Mouse (Mus musculus): ENCODE measurements around the gene Rbm12. TPM values are rescaled to one million over a fixed set of nuclear protein-coding genes. Genes with fewer than 3 reads are reported as not detected.
A peak's percentile ranks its signal among the peaks of the same experiment; 100 is the strongest.
"Not testable (repeated sequence)": the region's sequence is repeated elsewhere in the genome, so short reads cannot be mapped to it uniquely, and the experiment has no call there.

Gene Rbm12
- polyA plus RNA-seq, 1 experiment = 9.2 TPM

DNA sequence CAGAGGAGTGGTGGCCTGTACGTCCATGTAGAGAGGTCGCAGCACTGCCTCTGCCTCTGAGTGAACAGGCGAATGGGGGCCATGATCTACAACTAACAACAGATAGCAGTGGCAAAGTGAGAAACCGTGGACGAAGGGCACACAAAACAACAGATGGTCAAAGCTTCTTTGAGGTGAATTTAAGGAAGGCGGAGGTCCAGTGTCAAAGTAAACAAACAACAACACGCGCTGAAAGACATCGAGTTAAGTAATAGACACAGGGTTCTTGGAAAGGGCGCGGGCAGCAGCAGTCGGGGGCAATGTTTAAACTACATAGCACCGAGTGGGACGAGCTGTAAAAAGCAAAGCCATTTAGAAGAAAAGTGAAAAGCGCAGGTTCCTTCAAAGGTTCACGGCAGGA, 31.6 kb upstream of the Rbm12 start:
- WGBS = 1% methylated on average over 16 of the region's 16 CpGs
- Histone ChIP-seq H3K27ac (ENCODE audit: insufficient read depth, low read length) (no peak overlapping the region), H3K4me3 (replicated peaks; ENCODE audit: insufficient read depth, low read depth, low read length) (peak overlapping the region; percentile 85), H3K4me1 (ENCODE audit: control insufficient read depth, insufficient read depth, low read length) (no peaks in the 10 kb centered on the region), H3K27me3 (ENCODE audit: control insufficient read depth, insufficient read depth, low read length) (no peaks in the 10 kb centered on the region)
- no peak for DNase-seq
- TF ChIP-seq POLR2A (IDR thresholded peaks at IDR 0.05; ENCODE audit: borderline replicate concordance, insufficient read depth, low read length) = no peak
- TF ChIP-seq CTCF (IDR thresholded peaks at IDR 0.05; ENCODE audit: borderline replicate concordance, insufficient read depth, low read depth, low read length) = no peak

DNA sequence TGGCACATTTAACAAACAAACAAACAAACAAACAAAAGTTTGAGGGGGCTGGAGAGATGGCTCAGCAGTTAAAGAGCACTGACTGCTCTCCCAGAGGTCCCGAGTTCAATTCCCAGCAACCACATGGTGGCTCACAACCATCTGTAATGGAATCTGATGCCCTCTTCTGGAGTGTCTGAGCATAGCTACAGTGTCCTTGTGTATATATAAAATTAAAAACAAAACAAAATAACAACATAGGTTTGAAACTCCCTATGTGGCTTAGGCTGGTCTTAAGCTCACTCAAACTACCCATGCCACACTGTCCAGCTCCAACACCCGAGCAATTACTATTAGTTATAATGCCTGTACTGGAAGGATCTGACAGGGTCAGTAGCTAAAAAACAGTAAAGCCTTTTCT, 31.0 kb upstream of the Rbm12 start:
- H3K27ac ChIP-seq (ENCODE audit: insufficient read depth, low read length) = no peak overlapping the region
- 74% methylated on average over 2 of the region's 2 CpGs for WGBS
- TF ChIP-seq CTCF (IDR thresholded peaks at IDR 0.05; ENCODE audit: borderline replicate concordance, insufficient read depth, low read depth, low read length) (no peak), POLR2A (IDR thresholded peaks at IDR 0.05; ENCODE audit: borderline replicate concordance, insufficient read depth, low read length) (no peak)
- no peaks in the 10 kb centered on the region for H3K27me3 ChIP-seq (ENCODE audit: control insufficient read depth, insufficient read depth, low read length)
- no peaks in the 10 kb centered on the region for H3K4me1 ChIP-seq (ENCODE audit: control insufficient read depth, insufficient read depth, low read length)
- no peak for DNase-seq
- H3K4me3 ChIP-seq (replicated peaks; ENCODE audit: insufficient read depth, low read depth, low read length) = peak overlapping the region; percentile 85

DNA sequence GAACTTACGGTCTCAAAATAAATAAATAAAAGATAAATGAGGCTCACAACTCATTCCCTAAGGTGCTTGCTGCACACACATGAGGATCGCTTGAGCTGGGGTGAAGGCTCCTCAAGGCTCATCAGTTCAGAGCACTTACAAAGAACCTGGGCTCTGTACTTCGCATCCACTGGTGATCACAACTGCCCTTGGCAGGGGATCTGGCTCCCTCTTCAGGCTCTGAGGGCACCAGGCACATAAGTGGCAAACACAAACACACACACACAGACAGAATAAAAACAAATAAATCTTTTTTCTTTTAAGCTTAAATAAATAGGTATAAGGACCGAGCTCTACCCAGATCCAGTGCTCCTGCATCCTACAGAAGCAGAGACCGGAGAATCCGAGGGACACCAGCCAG, 23.9 kb upstream of the Rbm12 start:
- Histone ChIP-seq H3K4me3 (replicated peaks; ENCODE audit: insufficient read depth, low read depth, low read length) (no peak overlapping the region), H3K27ac (ENCODE audit: insufficient read depth, low read length) (no peak overlapping the region), H3K4me1 (ENCODE audit: control insufficient read depth, insufficient read depth, low read length) (no peaks in the 10 kb centered on the region), H3K27me3 (ENCODE audit: control insufficient read depth, insufficient read depth, low read length) (no peaks in the 10 kb centered on the region)
- TF ChIP-seq CTCF (IDR thresholded peaks at IDR 0.05; ENCODE audit: borderline replicate concordance, insufficient read depth, low read depth, low read length) (peak; percentile 38; the same call in 1 of the 2 replicates), POLR2A (IDR thresholded peaks at IDR 0.05; ENCODE audit: borderline replicate concordance, insufficient read depth, low read length) (no peak)
- no peak for DNase-seq
- 89% methylated on average over 6 of the region's 6 CpGs for WGBS

DNA sequence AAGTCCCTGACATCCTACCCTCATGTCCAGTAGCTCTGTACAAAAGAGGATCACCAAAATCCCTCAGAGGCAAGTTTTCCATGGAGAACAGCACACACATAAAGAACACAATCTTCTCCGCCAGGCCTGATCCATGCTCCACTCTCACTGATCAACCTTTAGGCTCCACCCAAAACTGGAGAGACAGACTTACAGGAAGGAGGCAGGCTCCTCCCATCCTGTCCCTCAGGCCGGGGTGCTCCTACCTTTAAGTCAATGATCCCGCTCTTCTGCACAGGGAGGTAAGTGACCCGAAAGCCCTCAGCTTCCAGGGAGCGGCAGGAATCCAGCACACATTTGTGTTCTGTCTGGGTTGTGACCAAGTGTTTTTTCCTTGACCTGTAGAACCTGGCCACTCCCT, 22.4 kb upstream of the Rbm12 start:
- no peak for DNase-seq
- TF ChIP-seq CTCF (IDR thresholded peaks at IDR 0.05; ENCODE audit: borderline replicate concordance, insufficient read depth, low read depth, low read length) (no peak), POLR2A (IDR thresholded peaks at IDR 0.05; ENCODE audit: borderline replicate concordance, insufficient read depth, low read length) (no peak)
- no peak overlapping the region for H3K4me3 ChIP-seq (replicated peaks; ENCODE audit: insufficient read depth, low read depth, low read length)
- no peaks in the 10 kb centered on the region for H3K4me1 ChIP-seq (ENCODE audit: control insufficient read depth, insufficient read depth, low read length)
- H3K27ac ChIP-seq (ENCODE audit: insufficient read depth, low read length) = no peak overlapping the region
- H3K27me3 ChIP-seq (ENCODE audit: control insufficient read depth, insufficient read depth, low read length) = no peaks in the 10 kb centered on the region
- WGBS = 92% methylated on average over 5 of the region's 5 CpGs

DNA sequence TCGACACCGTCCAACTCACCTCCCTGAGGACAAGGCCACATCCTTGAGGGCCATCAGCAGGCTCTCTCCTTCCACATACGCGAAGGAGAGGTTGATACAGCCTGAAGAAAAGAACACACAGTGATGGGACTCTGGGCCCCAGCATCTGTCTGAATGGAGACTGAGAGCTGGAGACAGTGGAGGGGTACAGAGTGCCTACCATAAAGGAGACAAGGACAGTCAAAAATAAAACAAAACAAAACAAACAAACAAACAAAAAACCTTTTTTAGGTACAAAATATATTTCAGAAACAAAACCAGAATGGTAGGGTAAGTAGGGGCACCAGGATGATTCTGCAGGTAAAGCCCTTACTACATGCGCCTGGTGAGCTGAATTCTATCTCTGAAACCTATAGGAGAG, 15.2 kb upstream of the Rbm12 start, which contains the start of gene Gm28036:
Gene Gm28036, minus strand, starts transcription at position 101 of the 400 bp plus-strand sequence.
- TF ChIP-seq POLR2A (IDR thresholded peaks at IDR 0.05; ENCODE audit: borderline replicate concordance, insufficient read depth, low read length) (no peak), CTCF (IDR thresholded peaks at IDR 0.05; ENCODE audit: borderline replicate concordance, insufficient read depth, low read depth, low read length) (no peak)
- H3K4me3 ChIP-seq (replicated peaks; ENCODE audit: insufficient read depth, low read depth, low read length) = no peak within 1 kb of the TSS
- H3K27ac ChIP-seq (ENCODE audit: insufficient read depth, low read length) = no peak within 1 kb of the TSS
- WGBS = 98% methylated on average over 5 of the region's 5 CpGs
- no peak for DNase-seq
- H3K4me1 ChIP-seq (ENCODE audit: control insufficient read depth, insufficient read depth, low read length) = no peaks in the 10 kb centered on the region
- H3K27me3 ChIP-seq (ENCODE audit: control insufficient read depth, insufficient read depth, low read length) = no peaks in the 10 kb centered on the region

DNA sequence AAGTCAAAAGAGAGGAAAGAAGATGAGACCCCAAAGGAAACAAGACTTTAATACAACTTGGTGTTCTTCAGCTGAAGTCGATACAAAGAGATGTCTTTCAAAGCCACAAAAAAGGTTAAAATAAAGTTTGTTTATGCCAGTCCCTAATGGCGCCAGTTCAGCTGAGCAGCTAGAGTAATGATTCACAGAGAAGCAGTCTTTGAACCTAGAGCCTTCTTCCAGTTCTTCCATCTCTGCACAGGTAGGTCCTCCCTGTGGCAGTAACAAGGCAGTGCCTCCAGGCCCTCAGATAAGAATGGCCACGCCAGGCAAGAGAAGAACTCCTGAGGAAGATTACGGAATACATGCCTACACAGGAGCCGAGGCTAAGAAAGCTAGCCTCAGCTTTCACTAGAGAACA, 12.0 kb upstream of the Rbm12 start:
- no peaks in the 10 kb centered on the region for H3K4me1 ChIP-seq (ENCODE audit: control insufficient read depth, insufficient read depth, low read length)
- H3K4me3 ChIP-seq (replicated peaks; ENCODE audit: insufficient read depth, low read depth, low read length) = no peak overlapping the region
- H3K27ac ChIP-seq (ENCODE audit: insufficient read depth, low read length) = no peak overlapping the region
- DNase-seq = no peak
- TF ChIP-seq CTCF (IDR thresholded peaks at IDR 0.05; ENCODE audit: borderline replicate concordance, insufficient read depth, low read depth, low read length) (no peak), POLR2A (IDR thresholded peaks at IDR 0.05; ENCODE audit: borderline replicate concordance, insufficient read depth, low read length) (no peak)
- no peaks in the 10 kb centered on the region for H3K27me3 ChIP-seq (ENCODE audit: control insufficient read depth, insufficient read depth, low read length)
- WGBS = 92% methylated on average over 5 of the region's 5 CpGs

DNA sequence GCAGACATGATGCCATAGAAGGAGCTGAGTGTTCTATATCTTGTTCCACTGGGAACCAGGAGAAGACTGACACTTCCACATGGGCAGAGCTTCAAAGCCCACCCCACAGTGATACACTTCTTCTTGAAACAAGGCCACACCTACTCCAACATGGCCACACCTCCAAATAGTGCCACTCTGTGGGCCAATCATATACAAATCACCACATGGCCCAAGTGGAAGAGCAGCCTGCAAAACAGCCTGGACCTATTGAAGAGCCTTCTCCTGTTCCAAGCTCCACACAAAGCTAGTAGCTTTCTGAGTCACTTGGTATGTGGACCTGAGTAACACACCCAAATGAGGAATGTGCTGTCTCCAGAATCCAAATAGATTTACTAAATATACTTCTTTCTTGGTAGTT, 7.8 kb upstream of the Rbm12 start:
- no peak overlapping the region for H3K4me3 ChIP-seq (replicated peaks; ENCODE audit: insufficient read depth, low read depth, low read length)
- TF ChIP-seq CTCF (IDR thresholded peaks at IDR 0.05; ENCODE audit: borderline replicate concordance, insufficient read depth, low read depth, low read length) (no peak), POLR2A (IDR thresholded peaks at IDR 0.05; ENCODE audit: borderline replicate concordance, insufficient read depth, low read length) (no peak)
- no peak for DNase-seq
- H3K27ac ChIP-seq (ENCODE audit: insufficient read depth, low read length) = no peak overlapping the region
- no peaks in the 10 kb centered on the region for H3K4me1 ChIP-seq (ENCODE audit: control insufficient read depth, insufficient read depth, low read length)
- H3K27me3 ChIP-seq (ENCODE audit: control insufficient read depth, insufficient read depth, low read length) = no peaks in the 10 kb centered on the region

DNA sequence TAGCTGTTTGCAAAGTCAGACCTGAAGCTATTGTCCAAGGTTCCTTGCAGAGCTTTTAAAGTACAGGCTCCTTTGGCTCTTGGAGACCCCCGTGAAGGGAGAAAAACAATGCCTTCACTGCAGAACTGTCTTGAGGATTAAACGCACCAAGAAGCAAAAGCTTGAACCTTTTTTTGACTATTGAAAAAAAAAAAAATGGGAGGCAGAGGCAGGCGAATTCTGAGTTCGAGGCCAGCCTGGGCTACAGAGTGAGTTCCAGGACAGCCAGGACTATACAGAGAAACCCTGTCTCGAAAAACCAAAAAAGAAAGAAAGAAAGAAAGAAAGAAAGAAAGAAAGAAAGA, 274 bp upstream of the Rbm12 start:
- H3K27ac ChIP-seq (ENCODE audit: insufficient read depth, low read length) = not testable (repeated sequence)
- WGBS = 14% methylated on average over 5 of the region's 5 CpGs

More for the DNA sequence above, 274 bp upstream of the Rbm12 start:
- not testable (repeated sequence) for DNase-seq; H3K27me3 ChIP-seq (ENCODE audit: control insufficient read depth, insufficient read depth, low read length); H3K4me1 ChIP-seq (ENCODE audit: control insufficient read depth, insufficient read depth, low read length)
- H3K4me3 ChIP-seq (replicated peaks; ENCODE audit: insufficient read depth, low read depth, low read length) = peak overlapping the region; percentile 83
